Mouse (Mus musculus) cerebellum, adult 9-10 months (tissue): Measurements from ENCODE around the gene Krtap9-5.

ENCODE experiments used
- DNase-seq: peaks from one replicate; pipeline ENCODE4 v3.0.0; 2022

The Krtap9-5 gene

DNA sequence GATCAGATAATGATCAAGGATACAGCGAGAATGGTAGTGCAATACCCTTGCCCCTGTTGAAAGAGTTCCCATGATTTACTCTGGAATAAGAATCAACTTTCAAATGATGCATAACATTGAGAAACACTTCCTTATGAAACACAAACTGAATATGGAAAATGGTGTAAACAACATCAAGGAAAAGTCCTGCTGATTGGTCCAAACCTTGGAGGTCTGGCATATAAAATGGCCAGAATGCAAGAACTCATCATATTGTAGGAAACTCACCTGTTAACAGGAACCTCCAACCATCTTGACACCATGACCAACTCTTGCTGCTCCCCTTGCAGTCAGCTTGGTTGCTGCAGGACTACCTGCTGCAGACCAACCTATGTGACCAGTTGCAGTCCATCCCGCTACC, at the start of gene Krtap9-5:
Gene Krtap9-5, plus strand, starts transcription at position 301 of the 400 bp plus-strand sequence.
- DNase-seq = no peak

DNA sequence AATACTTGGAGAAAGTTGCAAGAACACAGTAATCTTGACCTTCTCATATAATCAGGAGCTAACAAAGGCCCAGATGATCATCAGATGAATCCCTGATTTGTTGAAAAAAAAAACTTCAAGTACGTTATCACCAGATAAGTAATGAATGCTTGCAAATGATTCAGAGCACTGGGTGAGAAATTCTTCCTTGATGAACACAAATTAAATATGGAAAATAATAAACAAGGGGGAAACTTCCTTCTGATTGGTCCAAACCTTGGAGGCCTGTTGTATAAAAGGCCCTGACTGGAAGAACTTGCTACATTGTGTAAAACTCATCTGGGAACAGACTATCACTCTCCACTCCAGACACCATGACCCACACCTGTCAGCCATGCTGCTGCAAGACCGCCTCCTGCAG, 40.7 kb upstream of the Krtap9-5 start, which contains the start of gene Krtap31-1:
Gene Krtap31-1, plus strand, starts transcription at position 301 of the 400 bp plus-strand sequence.
- DNase-seq = no peak

- DNase-seq = no peak
Observed at GRCm38 (mm10) chr11:99914451-99914850, 33.8 kb upstream of the Krtap9-5 start, which contains the start of gene Gm11565. Gene Gm11565, plus strand, starts transcription at chr11:99914751.

GRCm38 (mm10) chr11:99935991-99936390, 12.3 kb upstream of the Krtap9-5 start, which contains the start of gene Krtap31-2:
Gene Krtap31-2, plus strand, starts transcription at chr11:99936291.
- DNase-seq = no peak

GRCm38 (mm10) chr11:99937751-99938264, 10.5 kb upstream of the Krtap9-5 start:
- no peak for DNase-seq

- DNase-seq = no peak
Observed at GRCm38 (mm10) chr11:99964213-99964612, 15.9 kb downstream of the Krtap9-5 start.

DNA sequence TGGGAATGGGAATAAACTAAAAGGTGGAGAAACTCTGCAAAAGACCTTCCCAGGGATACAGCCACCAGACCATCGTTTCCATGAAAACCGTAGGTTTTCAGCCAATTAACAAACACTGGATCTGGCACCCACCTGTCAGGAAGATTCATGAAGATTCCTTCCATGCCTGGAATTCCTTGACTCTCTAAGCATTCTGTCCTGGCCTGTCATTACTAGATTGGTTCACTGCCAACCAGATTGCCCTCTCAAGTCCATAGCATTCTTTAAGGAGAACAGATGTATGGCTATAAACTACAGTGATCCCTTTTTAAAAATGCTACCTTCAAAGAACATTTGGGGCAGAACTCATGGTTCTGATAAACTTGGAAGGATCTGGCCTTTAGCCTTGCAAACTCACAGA, 17.7 kb downstream of the Krtap9-5 start:
- no peak for DNase-seq

GRCm38 (mm10) chr11:99978953-99979352, 30.7 kb downstream of the Krtap9-5 start, which contains the start of gene Krtap29-1:
Gene Krtap29-1, minus strand, starts transcription at chr11:99979053.
- DNase-seq = no peak

- DNase-seq = no peak
Observed at GRCm38 (mm10) chr11:99982731-99983130, 34.5 kb downstream of the Krtap9-5 start.

DNA sequence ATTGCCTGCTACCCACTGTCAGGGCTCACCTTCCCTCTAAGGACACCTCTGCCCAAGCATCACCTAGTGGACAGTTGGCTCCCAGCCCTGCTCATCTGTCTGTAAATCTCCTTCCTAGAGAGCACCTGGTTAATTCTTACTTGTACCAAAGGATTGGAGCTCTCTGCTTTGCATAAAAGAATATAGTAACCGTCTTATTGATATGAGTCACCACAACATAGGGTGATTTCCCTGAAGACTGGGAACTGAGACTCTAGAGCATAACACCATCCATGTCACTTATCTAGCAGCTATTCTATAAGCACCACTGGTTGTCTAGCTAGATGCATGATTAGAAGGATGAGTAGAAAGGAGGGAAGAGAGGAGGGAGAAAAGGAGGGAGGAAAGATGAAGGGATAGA, 35.2 kb downstream of the Krtap9-5 start:
- no peak for DNase-seq

GRCm38 (mm10) chr11:99985291-99986092, 37.2 kb downstream of the Krtap9-5 start:
- DNase-seq = peak; percentile 95

GRCm38 (mm10) chr11:99986180-99986647, 37.9 kb downstream of the Krtap9-5 start, which contains the start of gene Krtap16-1:
Gene Krtap16-1, minus strand, starts transcription at chr11:99986597.
- no peak for DNase-seq

DNA sequence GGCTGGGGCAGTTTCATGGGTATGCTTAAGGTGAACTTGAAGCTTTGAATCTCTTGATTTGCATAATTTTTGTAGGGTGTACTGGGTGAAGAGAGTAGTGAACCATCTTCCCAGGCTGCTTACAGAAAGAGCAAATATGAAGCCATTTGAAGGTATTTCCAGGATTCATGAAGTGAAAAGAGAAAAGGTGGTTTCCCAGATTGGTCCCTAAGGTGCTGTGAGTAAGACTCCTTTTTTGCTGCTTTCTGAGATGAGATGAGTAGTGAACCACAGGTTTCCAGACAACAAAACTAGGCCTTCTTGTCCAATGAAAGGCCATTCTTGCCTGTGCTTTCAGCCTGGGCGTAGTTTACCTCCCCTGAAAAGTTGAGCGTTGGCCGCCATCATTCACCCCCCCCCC, 40.3 kb downstream of the Krtap9-5 start:
- no peak for DNase-seq

DNA sequence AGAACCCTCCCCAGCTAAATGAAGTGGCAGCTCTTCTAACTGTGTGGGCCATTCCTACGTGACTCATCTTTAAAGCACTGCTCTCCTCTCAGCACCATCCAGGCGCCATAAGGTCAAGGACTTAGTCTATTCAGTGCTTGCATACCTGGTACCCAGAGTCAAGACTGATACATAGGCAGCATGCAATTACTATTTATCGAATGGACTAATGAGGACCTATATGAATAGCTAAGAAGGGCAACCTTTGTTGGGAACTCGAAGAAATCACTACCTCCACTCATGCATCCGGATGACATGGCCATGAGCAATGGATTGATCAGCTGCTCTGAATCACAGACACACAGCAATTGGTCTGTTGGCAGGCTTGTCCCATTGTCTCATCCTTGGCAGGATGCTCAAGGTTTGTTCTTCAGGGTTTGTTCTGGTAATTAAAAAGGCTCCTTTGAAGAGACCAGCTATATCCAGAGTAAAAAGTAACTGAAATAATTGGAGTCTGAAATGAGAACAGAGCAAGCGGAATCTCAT, 41.7 kb downstream of the Krtap9-5 start:
- DNase-seq = peak; percentile 26

GRCm38 (mm10) chr11:99990571-99990970, 42.3 kb downstream of the Krtap9-5 start:
- DNase-seq = no peak

GRCm38 (mm10) chr11:99993620-99994383, 45.5 kb downstream of the Krtap9-5 start, which contains the start of gene Krtap17-1:
Gene Krtap17-1, minus strand, starts transcription at chr11:99993994.
- no peak for DNase-seq

DNA sequence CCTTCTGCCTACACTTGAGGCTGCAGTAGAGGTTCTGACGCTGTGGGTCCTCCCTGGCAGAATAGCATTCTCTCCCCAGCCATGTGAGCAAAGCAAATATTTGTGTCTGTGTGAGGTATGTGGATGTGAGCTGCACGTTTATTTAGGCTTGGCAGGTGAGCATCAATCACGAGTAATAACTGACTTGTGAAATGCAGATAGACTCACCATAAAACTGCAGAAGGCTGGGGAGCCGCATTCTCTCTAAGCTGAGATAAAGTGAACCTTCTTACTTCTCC, 46.0 kb downstream of the Krtap9-5 start:
- no peak for DNase-seq

- no peak for DNase-seq
Observed at GRCm38 (mm10) chr11:99999091-99999490, 50.8 kb downstream of the Krtap9-5 start.
